Mouse (Mus musculus) cerebellum, postnatal 25 days (tissue): Measurements from ENCODE around the gene Hivep2.

Experiments
- DNase-seq, 2 experiments: peaks; one replicate each; pipeline ENCODE4 v3.0.0; 2021; ENCODE audit warnings: mixed read lengths in 2 of 2

Gene Hivep2

DNA sequence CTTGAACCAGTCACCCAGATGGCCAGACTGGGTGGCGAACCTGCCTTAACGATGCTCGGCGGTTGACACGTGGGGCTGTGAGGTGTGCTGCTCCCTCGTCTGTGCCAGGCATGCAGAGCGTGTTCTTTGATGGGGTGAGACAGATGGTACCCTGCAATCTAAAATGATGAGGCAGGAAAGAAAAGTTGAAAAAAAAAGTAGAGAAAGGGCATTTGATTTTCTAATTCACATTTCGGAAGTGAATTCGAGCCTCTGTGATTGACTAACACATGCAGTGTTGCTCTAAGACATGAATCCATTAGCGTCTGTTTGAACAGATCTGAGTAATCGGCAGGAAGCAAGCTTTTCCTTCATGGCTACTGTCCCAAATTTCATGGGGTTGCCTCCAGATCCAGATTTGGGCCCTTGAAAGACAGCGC lies 119.4 kb downstream of the Hivep2 start:
- DNase-seq = peak; percentile 63 to 67

DNA sequence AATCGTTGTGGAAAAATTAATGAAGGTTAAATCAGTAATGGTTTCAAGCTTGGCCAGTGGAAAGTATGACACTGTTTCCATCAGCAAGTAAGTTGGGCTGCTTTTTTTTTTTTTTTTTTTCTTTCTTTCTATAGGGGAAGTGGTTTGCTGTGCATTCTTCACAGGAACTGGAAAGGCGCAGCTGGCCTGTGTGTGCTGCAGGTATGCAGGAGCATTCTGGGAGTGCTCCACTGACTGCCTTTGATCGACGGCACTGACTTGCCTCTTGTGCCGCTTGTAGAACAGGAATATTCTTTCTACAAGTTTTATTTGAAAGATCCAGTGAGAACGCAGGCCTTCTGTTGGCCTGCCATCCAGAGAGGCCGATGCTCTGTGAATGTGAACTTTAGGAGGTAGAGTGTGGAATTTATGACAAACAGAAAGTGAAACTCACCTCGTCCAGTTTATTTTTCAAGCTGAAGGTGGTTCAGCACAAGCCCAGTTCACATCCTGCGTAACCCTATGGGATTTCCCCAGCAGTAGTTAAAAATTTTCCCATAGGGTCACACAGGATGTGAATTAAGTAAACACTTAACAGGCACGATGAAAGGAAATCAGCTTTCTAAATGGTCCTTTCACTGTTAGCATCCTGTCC lies 120.1 kb downstream of the Hivep2 start:
- DNase-seq = no peak

DNA sequence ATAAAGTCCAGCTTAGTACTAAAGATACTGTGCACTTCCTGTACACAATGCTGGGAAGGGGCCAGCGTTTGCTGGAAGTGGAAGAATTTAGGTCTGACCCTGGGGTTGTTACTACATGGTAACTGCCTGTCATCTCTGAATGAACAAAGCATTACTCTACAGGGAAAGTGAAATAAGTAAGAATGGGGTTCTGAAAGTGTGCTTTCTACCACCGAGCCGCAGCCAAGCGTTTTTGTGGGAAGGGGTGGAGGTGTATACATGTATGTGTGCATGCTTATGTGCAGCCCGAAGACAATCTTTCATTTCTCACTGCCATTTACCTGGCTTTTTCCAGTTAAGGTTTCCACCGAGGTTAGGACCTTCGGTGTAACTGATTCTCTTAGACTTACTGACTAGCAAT lies 121.4 kb downstream of the Hivep2 start:
- no peak for DNase-seq

DNA sequence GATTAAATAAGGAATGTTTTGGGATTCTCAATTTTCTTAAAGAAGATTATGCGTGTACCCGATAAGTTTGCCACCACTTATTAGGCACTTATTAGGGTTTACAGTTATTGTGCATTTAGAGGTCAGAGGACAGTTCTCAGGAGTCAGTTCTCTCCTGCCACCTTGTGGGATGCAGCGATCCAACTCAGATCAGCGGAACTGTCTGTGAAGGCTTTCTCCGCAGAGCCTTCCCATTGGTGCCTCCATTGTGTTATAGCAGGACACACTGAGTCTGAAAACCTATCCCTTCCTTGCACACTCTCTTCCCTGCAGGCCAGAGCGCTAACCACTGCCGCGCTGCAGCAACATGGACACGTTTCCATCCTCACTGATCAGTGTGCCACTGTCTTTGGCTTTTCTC lies 123.6 kb downstream of the Hivep2 start:
- peak in 1 of 2 experiments; percentile 70 for DNase-seq

DNA sequence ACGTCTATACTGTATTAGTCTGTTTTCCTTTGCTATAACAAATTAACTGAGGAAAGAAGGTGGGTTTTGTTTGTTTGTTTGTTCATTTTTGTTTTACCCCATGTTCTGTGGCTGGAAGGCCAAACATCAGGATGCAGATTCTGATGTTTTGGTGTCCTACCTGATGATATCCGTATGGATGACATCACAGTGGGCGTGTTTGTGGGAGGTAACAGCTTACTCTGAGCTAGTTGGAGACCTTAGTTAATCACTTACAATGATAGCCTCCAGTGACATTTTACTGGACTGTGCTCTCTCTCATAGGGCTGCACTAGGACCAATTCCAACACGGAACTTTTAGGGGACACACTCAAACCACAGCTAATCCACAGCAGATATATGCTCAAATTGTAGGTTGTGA lies 128.2 kb downstream of the Hivep2 start:
- DNase-seq = no peak

DNA sequence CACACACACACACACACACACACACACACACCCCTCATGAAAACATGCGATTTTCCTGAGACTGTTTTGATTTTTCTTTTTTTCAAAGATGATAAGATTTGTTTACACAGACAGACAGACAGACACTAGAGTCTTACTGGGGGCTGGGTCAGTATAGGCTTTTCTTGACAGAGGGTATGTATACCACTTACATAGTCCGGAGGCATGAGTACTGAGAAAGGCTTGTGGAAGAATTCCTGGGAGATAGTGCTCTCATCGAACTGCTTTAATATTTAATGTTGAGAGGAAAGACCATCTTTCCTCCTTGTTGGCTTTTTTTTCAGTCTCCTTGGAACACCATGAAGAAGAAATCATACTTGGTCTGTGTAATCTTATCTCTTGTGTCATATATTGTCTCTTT lies 130.2 kb downstream of the Hivep2 start:
- no peak for DNase-seq

DNA sequence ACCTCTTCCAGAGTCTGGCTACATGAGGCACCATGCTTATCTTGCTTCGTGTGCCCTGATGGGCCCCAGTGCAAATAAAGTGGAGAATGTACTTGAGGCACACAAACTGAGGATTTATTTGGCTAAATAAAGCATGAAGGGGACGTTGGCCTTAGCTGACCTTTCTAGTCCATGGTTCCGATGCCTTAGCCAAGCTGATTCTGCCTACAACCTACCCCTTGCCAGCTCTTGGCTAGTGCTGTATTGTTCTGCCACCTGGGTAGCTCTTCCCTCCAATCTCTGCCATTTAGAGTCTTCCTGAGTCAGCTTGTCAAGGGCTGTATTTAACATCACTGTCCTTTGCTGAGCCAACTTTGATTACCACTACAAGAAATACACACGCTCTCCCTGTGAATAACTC lies 133.3 kb downstream of the Hivep2 start:
- DNase-seq = peak; percentile 71 to 75

DNA sequence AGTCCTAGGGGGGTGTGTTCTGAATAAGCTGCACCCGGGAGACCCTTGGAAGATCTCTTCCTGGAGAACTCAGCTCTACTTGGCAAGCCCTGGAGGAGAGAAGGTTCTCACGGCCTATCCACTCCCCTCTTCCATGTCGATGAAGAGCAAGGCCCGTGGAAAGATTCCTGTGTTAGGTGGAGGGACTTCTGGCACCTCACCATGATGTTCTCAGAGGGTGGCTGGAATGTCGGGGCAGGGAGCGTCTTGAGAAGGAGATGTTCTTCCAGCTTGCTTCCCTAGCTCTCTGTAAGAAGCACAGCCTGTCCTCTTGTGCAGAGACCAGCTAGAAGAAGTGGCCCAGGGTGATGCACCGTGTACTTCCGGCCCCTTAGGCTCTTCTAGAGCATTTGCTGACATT lies 134.2 kb downstream of the Hivep2 start:
- DNase-seq = no peak

DNA sequence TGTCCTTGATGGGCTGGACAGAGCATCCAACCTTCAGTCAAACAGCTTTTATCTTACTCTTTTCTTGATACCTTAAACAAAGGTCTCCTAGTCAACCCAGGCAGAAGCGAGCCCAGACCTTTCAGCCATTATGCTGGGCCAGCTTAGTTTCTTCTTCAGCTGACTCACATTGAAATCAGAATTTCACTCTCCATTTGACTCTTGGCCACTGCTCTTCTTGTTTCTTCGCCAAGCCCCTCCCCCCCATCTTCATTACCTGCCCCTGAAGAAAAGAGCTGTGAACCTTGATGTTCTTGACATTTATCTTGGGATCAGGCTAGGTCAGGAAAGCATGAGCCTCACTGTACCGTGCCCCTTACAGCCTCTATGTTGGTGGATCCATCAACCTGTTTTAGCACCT lies 135.0 kb downstream of the Hivep2 start:
- DNase-seq = peak in 1 of 2 experiments; percentile 48

DNA sequence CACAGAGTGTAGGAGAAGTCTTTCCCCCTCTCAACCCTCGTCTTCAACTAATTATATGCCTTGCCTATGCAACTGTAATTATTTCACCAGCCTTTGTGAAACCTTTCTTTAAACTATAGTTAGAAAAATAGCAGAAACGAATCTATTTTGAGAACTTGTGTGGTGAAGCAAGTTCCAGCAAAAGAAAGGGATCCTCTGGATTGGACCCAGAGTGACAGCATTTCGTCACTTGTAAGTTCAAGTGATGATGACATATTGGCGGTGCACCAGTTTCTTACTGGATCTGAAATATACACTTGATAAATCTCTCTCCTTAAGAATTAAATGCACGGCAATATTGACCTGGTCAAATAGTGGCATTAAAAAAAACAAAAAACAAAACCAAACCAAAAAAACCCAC lies 136.1 kb downstream of the Hivep2 start:
- DNase-seq = no peak

DNA sequence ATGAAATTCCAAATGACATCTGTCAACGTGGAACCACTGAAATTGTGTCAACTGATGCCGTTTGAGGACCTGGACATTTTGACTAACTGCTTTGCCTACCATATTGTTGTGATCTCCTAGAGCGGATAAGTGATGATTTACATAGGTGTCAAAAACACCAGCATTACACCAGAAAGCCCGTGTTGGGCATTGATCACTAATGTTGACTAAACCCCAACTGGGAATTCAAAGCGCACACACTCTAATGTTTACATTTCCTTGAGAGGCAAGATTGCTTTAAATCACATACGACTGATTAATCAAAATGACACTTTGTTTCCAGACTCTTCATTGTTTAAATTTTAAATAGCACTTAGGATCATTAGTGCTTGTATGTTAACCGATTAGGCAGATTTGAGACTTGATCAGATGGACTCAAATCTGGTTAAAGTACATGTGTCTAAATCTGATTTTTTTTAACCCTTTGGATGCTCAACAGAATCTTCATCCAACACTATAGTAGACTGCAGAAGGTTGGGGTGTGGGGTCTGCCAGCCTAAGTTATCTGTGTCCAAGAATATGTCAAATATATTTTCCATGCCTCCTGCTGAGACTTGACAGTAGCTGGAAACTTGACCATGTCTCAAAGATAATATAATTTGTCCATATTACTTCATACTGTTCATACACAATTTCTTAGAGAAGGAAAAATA lies 142.3 kb downstream of the Hivep2 start:
- no peak for DNase-seq

DNA sequence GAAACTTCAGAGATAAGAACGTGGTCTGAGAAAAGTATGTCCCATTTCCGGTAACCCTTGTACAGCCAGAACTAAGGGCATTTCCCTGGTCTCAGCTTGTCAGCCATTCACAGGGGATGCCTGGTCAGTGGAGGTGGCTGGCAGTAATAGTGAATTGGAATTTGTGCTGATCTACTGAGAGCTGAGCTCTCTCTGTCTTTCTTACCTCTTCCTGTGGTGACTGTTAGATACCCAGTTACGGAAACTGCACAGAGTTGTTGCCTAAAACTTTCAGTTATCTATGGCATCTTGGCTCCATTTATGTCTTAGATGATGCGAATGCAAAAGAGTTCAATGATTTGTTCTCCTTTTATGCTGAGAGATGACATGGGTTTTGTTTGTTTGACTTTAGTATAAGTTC lies 150.0 kb downstream of the Hivep2 start:
- DNase-seq = no peak

DNA sequence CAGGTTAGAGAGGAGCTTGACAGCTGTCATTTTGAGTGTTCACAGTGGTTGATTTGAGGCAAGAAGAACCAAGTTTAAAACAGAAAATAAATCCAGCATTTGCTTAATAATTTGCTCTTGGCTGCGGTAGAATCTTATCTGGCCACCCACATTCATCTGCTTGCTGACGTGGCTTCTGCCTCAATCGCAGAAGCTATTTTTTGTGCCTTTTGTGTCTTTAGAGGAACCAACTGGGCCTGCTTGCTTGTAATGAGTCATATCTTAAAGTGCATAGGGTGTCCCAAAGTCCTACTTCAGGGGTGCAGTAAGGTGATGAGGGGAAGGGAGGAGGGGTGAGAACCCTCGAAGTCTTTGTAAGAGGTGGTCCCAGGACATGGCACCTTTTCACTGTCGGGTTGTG lies 151.1 kb downstream of the Hivep2 start:
- no peak for DNase-seq

DNA sequence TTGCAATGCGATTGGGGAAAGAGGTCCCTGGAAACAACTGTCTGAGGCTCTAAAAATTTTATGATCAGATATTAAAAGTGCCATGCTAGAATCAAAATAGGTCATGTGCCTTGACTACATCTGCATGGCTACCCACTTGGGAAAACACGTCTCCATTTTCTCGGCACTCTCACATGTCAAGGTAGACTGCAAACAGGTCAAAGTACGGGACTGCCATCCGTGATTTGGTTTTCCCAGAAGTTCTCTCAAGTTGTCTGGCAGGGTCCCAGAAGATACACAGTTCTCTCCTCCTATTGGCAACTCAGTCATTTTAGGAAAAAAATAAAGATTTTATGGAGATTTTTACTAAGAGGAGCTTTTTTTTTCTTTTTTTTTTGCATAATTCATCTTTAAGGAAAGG lies 153.3 kb downstream of the Hivep2 start:
- no peak for DNase-seq

DNA sequence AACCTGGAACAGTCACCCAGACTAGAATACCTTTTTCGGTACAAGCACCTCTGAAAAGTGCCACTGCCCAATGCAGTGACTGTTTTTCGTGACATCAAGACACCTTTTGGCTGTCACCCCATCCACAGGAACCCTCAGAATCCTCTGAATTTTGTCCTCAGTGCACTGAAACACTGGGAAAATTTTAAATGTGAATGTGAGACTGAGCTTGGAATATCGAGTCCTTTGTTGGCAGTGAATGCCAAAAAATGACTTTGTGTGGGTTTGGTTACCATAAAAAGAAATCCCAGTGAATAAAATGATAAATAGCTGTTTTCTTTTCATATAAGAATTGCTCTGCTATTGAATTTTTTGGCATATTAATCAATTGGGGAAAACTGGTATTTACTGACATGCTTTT lies 154.6 kb downstream of the Hivep2 start:
- no peak for DNase-seq

DNA sequence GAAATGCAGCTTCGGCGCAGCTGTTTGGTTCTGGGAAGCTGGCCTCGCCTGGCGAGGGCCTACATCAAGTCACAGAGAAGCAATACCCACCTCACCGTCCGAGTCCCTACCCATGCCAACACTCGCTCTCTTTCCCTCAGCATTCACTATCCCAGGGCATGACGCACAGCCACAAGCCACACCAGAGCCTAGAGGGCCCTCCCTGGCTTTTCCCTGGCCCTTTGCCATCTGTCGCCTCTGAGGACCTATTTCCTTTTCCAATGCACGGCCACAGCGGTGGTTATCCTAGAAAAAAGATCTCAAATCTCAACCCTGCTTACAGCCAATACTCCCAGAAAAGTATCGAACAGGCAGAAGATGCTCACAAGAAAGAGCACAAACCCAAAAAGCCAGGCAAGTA lies 162.0 kb downstream of the Hivep2 start:
- peak in 1 of 2 experiments; percentile 53 for DNase-seq

DNA sequence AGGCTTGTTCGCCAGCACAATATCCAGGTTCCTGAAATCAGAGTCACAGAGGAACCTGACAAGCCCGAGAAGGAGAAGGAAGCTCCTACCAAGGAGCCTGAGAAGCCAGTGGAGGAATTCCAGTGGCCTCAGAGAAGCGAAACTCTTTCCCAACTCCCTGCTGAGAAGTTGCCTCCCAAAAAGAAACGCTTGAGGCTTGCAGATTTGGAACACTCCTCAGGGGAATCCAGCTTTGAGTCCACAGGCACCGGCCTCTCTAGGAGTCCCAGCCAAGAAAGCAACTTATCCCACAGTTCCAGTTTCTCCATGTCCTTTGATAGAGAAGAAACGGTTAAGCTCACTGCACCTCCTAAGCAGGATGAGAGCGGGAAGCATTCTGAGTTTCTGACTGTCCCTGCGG lies 164.4 kb downstream of the Hivep2 start:
- DNase-seq = no peak

DNA sequence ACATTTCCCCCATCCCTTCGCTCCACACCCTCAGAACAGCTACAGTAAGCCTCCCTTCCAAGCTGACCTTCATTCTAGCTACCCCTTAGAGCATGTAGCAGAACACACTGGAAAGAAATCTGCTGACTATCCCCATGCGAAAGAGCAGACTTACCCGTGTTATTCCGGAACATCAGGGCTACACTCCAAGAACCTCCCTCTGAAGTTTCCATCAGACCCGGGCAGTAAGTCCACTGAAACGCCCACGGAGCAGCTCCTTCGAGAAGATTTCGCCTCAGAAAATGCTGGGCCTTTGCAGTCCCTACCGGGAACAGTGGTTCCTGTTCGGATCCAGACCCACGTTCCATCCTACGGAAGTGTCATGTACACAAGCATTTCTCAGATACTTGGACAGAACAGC lies 165.4 kb downstream of the Hivep2 start:
- no peak for DNase-seq

DNA sequence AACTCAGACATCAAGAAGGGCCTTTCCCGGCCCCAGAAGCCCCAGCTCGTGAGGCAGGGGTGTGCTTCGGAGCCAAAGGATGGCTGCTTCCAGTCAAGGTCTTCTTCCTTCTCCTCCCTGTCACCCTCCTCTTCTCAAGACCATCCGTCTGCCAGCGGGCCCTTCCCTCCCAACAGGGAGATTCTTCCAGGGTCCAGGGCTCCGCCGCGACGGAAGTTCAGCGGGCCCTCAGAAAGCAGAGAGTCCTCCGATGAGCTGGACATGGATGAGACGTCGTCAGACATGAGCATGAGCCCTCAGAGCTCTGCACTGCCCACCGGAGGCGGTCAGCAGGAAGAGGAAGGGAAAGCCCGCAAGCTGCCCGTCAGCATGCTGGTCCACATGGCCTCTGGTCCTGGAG lies 166.2 kb downstream of the Hivep2 start:
- DNase-seq = no peak

DNA sequence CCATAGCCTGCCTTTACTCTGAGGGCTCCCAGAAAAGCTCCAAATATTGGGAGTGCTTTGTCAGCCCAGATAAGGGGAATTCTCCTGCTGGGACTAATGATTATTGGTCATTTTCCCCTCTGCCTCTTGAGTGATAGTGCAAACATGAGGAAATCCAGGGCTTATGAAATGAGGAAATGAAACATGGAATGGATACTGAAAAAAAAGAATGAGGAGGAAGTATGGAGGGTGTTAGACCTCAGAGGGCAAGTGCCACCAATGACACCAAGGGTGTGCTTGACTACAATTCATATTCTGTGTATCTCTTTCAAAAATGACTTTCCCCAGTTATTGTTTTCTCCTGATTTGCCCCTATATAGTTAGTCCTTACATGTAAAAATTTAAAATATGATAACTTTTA lies 167.1 kb downstream of the Hivep2 start:
- DNase-seq = no peak

DNA sequence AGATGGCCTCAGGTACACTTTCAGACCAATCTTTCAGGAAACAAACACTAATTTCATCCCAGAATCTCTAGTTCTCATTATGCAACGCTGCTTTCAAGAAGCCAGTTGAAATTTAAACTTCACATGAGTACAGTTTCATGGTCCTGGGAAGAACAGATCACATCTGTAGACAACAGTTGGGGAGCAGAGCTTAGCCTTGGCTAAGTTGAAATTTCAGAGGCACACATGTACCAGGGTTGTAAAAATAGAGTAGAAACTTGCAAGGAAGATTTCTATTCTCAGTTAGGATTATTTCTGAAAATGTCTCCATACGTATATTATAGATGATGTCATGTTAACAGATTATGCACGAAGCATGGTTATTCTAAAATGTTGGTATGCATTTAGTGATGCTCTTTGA lies 172.8 kb downstream of the Hivep2 start:
- DNase-seq = no peak

DNA sequence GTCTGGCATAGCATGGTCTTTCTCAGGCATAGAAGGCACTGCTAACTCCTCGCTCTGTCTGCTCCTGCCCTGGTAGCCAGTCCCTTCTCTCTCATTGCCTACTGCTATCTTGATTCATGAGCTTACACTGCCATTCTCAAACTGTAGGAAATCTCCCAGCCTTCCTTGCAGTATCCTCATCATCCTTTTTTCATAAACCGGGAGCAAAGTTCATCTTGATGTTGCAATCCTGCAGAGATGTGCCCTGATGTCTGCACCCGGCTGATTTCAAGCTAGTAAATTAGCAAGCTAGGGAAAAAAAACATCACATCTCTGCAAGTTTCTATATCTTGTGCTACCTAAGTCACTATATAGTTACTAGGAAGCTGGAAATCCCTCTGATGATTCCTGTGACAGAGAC lies 179.0 kb downstream of the Hivep2 start:
- no peak for DNase-seq

DNA sequence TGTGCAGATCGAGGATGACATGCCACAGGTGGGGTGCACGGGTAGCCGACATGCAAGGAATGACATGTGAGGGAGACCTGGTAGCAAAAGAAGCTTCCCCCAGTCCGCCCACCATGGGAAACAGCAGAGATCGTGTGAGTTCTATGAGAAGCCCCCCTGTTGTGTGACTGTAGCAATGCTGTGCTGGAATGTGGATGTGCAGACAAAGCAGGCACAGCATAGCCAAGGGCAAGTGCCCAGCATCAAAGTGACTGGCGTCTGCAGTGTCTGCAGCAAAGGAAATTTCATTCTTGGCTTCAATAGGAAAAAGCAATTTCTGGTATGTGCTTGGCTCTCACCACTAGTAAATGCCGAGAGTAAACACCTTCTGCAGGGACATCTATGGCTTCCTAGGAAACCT lies 199.0 kb downstream of the Hivep2 start:
- DNase-seq = no peak

DNA sequence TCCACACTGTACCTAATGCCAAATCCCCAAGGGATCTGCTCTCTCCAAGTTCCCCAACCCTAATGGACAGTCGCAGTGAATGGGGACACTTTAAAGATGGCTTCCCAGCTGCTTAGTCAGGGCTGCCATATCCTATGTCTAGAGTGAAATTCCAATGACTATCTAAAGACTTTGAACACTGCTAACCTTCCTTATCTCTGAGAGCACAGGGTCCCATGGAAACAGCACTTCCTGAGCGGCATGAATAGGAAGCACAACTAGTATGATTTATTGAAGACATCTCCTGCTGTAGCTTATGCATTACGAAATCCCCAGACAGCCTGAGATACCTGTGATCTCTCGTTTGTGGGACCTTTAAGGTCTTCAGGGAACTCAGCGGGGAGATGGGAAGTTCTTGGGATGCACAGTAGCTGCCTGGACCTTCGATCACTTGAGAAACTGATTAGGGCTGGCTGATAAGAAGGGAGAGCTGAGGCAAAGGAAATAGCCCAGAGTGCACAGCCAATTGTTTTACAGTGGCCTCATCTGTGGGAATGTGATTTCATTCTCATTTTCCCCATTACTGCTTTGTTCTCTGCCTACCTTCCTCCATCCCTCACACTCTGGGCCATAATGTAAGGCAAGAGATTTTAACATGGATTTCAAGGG lies 202.4 kb downstream of the Hivep2 start:
- DNase-seq = no peak
